Mouse (Mus musculus): ENCODE measurements around the gene Hist2h3b.
A peak's percentile ranks its signal among the peaks of the same experiment; 100 is the strongest.
"Not testable (repeated sequence)": the region's sequence is repeated elsewhere in the genome, so short reads cannot be mapped to it uniquely, and the experiment has no call there.

The Hist2h3b gene

DNA sequence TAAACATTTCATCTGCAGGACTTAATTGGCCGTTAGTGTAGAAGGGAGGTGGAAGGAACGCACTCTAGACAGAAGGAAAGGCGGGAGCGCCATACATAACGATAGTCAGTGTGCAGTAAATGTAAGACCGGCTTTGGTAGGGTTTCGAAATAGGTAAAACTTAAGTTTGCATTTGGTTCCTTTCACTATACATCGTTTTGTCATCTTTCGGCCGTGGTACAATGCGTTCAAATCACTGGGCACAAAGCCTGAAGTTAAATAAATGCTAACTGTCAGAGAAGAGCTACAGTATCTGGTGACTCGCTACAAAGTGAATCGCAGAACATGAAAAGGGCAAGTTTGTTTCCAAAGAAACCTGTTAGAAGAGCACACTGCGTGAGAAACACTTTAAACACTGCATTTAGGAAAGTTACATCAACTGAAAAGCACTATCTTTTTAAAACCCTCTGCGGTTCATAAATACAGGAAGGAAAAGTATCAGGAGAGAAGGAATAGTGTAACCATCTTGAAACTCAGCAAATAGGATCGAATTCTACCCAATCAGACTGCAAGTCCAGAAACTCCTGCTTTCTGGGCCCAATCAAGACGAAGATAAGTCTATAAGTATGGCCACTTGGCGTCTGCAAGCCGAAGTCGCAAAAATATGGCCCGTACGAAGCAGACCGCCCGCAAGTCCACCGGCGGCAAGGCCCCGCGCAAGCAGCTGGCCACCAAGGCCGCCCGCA is at the start of gene Hist2h3b:
Hist2h3b (plus strand) TSS at position 604 of the 725 bp plus-strand sequence.
- Histone ChIP-seq H3K4me1 (replicated peaks; ENCODE audit: low read depth, low read length) (peaks cover 32% of the 10 kb centered on the region), H3K36me3 (ENCODE audit: insufficient read depth, low read length) (no peaks in the 10 kb centered on the region), H3K27me3 (ENCODE audit: insufficient read depth, low read length) (no peaks in the 10 kb centered on the region), H3K9me3 (ENCODE audit: low read length) (no peaks in the 10 kb centered on the region), H3K4me3 (replicated peaks; ENCODE audit: low read length) (peak within 1 kb of the TSS; percentile 85)
- no peak for TF ChIP-seq POU5F1 (IDR thresholded peaks at IDR 0.05; ENCODE audit: borderline replicate concordance, low read length)
- no peak for TF ChIP-seq CTCF (conservative IDR thresholded peaks at IDR 0.05; ENCODE audit: low read length)
- no peak for TF ChIP-seq NANOG (IDR thresholded peaks at IDR 0.05; ENCODE audit: borderline replicate concordance, low read length)

DNA sequence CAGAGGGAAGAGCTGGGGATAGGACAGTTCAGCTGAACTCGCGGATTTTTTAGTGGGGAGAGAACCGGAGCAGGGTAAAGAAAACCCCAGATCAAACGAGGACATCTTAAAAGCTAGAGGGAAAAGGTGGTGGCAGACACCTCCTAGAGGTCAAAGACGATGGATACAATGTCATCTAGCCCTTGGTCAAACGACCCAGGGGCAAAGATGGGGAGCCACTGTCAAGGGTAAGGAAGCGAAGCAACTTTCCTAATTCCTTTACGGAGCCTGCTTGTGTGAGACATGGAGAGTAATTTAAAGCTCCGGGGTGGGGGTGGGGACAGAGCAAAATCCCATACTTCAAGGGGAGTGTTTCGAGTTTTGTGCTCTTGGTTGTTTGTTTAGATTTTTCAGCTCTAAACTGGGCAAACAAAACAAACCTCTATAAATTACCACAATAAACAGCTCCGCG is 49.2 kb upstream of the Hist2h3b start:
- Histone ChIP-seq H3K9me3 (ENCODE audit: low read length) (no peaks in the 10 kb centered on the region), H3K4me3 (replicated peaks; ENCODE audit: low read length) (peak overlapping the region; percentile 84), H3K27me3 (ENCODE audit: insufficient read depth, low read length) (peaks cover 12% of the 10 kb centered on the region; the same call in 1 of the 2 replicates), H3K36me3 (ENCODE audit: insufficient read depth, low read length) (no peaks in the 10 kb centered on the region), H3K4me1 (replicated peaks; ENCODE audit: low read depth, low read length) (peaks cover 35% of the 10 kb centered on the region)
- TF ChIP-seq NANOG (IDR thresholded peaks at IDR 0.05; ENCODE audit: borderline replicate concordance, low read length) (no peak), POU5F1 (IDR thresholded peaks at IDR 0.05; ENCODE audit: borderline replicate concordance, low read length) (no peak), CTCF (conservative IDR thresholded peaks at IDR 0.05; ENCODE audit: low read length) (no peak)

- no peaks in the 10 kb centered on the region for H3K9me3 ChIP-seq (ENCODE audit: low read length)
- H3K4me3 ChIP-seq (replicated peaks; ENCODE audit: low read length): peak within 1 kb of the TSS; percentile 84
- H3K4me1 ChIP-seq (replicated peaks; ENCODE audit: low read depth, low read length): peaks cover 35% of the 10 kb centered on the region
- TF ChIP-seq CTCF (conservative IDR thresholded peaks at IDR 0.05; ENCODE audit: low read length) (no peak), NANOG (IDR thresholded peaks at IDR 0.05; ENCODE audit: borderline replicate concordance, low read length) (no peak), POU5F1 (IDR thresholded peaks at IDR 0.05; ENCODE audit: borderline replicate concordance, low read length) (no peak)
- no peaks in the 10 kb centered on the region for H3K36me3 ChIP-seq (ENCODE audit: insufficient read depth, low read length)
- peaks cover 12% of the 10 kb centered on the region; the same call in 1 of the 2 replicates for H3K27me3 ChIP-seq (ENCODE audit: insufficient read depth, low read length)
Observed at GRCm38 (mm10) chr3:96219661-96220130, 48.8 kb upstream of the Hist2h3b start, which contains the start of the genes Bola1 and Hist2h2ab. Bola1 (minus strand) TSS chr3:96219709. Hist2h2ab (plus strand) TSS chr3:96219865.

- Histone ChIP-seq H3K4me3 (replicated peaks; ENCODE audit: low read length) (peak overlapping the region; percentile 84), H3K27me3 (ENCODE audit: insufficient read depth, low read length) (peaks cover 12% of the 10 kb centered on the region; the same call in 1 of the 2 replicates), H3K4me1 (replicated peaks; ENCODE audit: low read depth, low read length) (peaks cover 37% of the 10 kb centered on the region)
- H3K36me3 ChIP-seq (ENCODE audit: insufficient read depth, low read length); H3K9me3 ChIP-seq (ENCODE audit: low read length): not testable (repeated sequence)
Observed at GRCm38 (mm10) chr3:96220131-96220764, 48.2 kb upstream of the Hist2h3b start.

DNA sequence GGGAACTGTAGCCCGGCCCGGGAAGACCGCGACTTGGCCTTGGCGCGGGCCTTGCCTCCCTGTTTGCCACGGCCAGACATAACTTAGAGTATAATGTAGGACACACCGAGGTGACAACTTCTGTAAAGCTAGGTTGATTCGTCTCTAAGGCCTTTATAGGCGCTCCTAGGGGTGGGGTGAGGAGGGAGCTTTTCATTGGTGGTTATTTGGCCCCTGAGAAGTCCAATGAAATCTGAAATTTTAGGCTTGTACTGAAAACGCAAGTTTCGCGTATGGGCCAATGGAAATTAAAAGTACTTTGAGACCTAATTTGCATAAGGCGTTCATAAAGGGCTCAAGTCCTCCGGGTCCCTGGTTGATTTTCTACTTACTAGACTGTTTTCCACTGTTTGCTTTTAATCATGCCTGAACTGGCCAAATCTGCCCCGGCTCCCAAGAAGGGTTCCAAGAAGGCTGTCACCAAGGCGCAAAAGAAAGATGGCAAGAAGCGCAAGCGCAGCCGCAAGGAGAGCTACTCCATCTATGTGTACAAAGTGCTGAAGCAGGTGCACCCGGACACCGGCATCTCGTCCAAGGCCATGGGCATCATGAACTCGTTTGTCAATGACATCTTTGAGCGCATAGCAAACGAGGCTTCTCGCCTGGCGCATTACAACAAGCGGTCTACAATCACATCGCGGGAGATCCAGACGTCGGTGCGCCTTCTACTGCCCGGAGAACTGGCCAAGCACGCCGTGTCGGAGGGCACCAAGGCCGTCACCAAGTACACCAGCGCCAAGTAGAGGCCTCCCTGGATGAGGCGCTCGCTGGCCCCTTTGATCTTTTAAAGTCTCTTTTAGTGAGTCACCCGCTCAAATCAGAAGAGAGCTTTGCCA is 47.5 kb upstream of the Hist2h3b start, which contains the start of the genes Hist2h2ac and Hist2h2be:
Hist2h2ac (minus strand) TSS at position 116 of the 875 bp plus-strand sequence.
Hist2h2be (plus strand) TSS at position 355 of the 875 bp plus-strand sequence.
- H3K9me3 ChIP-seq (ENCODE audit: low read length): no peaks in the 10 kb centered on the region
- H3K27me3 ChIP-seq (ENCODE audit: insufficient read depth, low read length): peaks cover 12% of the 10 kb centered on the region; the same call in 1 of the 2 replicates
- TF ChIP-seq CTCF (conservative IDR thresholded peaks at IDR 0.05; ENCODE audit: low read length): no peak
- TF ChIP-seq POU5F1 (IDR thresholded peaks at IDR 0.05; ENCODE audit: borderline replicate concordance, low read length): no peak
- no peak for TF ChIP-seq NANOG (IDR thresholded peaks at IDR 0.05; ENCODE audit: borderline replicate concordance, low read length)

GRCm38 (mm10) chr3:96221640-96222038 is 46.8 kb upstream of the Hist2h3b start:
- H3K4me1 ChIP-seq (replicated peaks; ENCODE audit: low read depth, low read length): peaks cover 41% of the 10 kb centered on the region
- TF ChIP-seq CTCF (conservative IDR thresholded peaks at IDR 0.05; ENCODE audit: low read length) (no peak), POU5F1 (IDR thresholded peaks at IDR 0.05; ENCODE audit: borderline replicate concordance, low read length) (no peak), NANOG (IDR thresholded peaks at IDR 0.05; ENCODE audit: borderline replicate concordance, low read length) (no peak)
- H3K27me3 ChIP-seq (ENCODE audit: insufficient read depth, low read length): peaks cover 12% of the 10 kb centered on the region; the same call in 1 of the 2 replicates
- no peaks in the 10 kb centered on the region for H3K9me3 ChIP-seq (ENCODE audit: low read length)
- H3K4me3 ChIP-seq (replicated peaks; ENCODE audit: low read length): peak overlapping the region; percentile 84
- no peaks in the 10 kb centered on the region for H3K36me3 ChIP-seq (ENCODE audit: insufficient read depth, low read length)

More for the DNA sequence above, 47.5 kb upstream of the Hist2h3b start, which contains the start of the genes Hist2h2ac and Hist2h2be:
- Histone ChIP-seq H3K4me1 (replicated peaks; ENCODE audit: low read depth, low read length) (peaks cover 43% of the 10 kb centered on the region), H3K36me3 (ENCODE audit: insufficient read depth, low read length) (no peaks in the 10 kb centered on the region), H3K4me3 (replicated peaks; ENCODE audit: low read length) (peak within 1 kb of the TSS; percentile 84)

DNA sequence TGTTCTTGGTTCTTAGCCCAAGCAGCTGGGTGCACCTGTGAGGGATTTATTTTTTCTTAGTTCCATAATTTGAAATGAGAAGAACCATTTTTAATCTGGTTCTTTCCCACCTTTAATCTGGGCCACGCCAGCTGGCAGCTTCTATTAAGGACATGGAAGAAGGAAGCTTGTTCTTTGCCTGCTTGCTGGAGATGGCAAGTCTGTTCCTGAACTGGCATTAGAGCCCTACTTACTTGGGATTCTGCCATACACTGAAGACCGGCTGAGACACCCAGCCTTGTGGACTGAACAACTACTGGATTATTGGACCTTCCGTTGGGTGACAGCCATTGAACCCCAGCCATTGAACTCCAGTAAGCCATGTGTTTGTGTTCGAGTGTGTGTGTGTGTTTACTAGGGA is 45.7 kb upstream of the Hist2h3b start:
- TF ChIP-seq POU5F1 (IDR thresholded peaks at IDR 0.05; ENCODE audit: borderline replicate concordance, low read length) (no peak), CTCF (conservative IDR thresholded peaks at IDR 0.05; ENCODE audit: low read length) (no peak), NANOG (IDR thresholded peaks at IDR 0.05; ENCODE audit: borderline replicate concordance, low read length) (no peak)

More for the DNA sequence above, 45.7 kb upstream of the Hist2h3b start:
- Histone ChIP-seq H3K27me3 (ENCODE audit: insufficient read depth, low read length) (peaks cover 12% of the 10 kb centered on the region; the same call in 1 of the 2 replicates), H3K9me3 (ENCODE audit: low read length) (no peaks in the 10 kb centered on the region), H3K4me1 (replicated peaks; ENCODE audit: low read depth, low read length) (peaks cover 50% of the 10 kb centered on the region), H3K4me3 (replicated peaks; ENCODE audit: low read length) (no peak overlapping the region), H3K36me3 (ENCODE audit: insufficient read depth, low read length) (no peaks in the 10 kb centered on the region)
